Mouse (Mus musculus) adrenal gland, postnatal 36 days (tissue): ENCODE measurements at regions not wholly inside any gene's neighbourhood (a gene's known extent, or its start where the extent isn't known, plus 50 kb on each side); places are given as distances from the start of the nearest gene placed in this dataset.

Experiments used
- DNase-seq, 2 experiments: peaks; one replicate each; pipeline ENCODE4 v3.0.0; 2021; ENCODE audit warnings: mixed read lengths in 1 of 2

GRCm38 (mm10) chr1:124652872-124653271 is 607.5 kb upstream of the Dpp10 start:
- no peak for DNase-seq

- DNase-seq: no peak
These were observed 607.0 kb upstream of the Dpp10 start for GRCm38 (mm10) chr1:124652251-124652861.

GRCm38 (mm10) chr1:124635246-124635768 is 589.9 kb upstream of the Dpp10 start:
- DNase-seq: no peak

GRCm38 (mm10) chr1:124630084-124630483 is 584.7 kb upstream of the Dpp10 start:
- DNase-seq: no peak

DNA sequence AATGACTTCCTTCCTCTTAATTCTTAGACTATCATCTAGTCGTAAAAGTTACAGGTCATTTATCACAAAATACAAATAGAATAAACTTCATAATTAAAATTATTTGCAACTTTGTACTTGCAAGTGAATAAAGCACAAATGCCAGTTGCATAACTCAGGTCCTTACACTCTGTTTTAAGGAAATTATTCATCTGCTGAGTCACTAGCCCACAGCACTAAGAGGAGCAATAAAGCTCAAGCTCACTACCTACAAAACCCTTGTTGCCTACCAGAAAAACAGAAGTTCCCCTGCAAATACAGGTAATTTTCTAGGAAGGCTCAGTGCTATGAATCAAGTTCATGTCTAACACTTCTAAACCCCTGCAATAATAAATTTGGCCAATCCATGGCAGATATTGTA is 539.3 kb upstream of the Dpp10 start:
- no peak for DNase-seq
